8 mouse cellular contexts compared by ENCODE assay signal in genomic region chr3:60503196-60503595, GRCm38 (mm10). TPM values are rescaled to one million over a fixed set of nuclear protein-coding genes. Genes with fewer than 3 reads are reported as not detected.
A peak's percentile ranks its signal among the peaks of the same experiment; 100 is the strongest.
DNase-seq lines count a peak whose midpoint lies in the region; ATAC-seq and TF ChIP-seq lines count a peak whose summit lies in the region.

No protein-coding gene starts in this region.

- H3K9ac ChIP-seq in forebrain, embryonic 12.5 days = no peak overlapping the region
- peak overlapping the region; percentile 99 for H3K9ac ChIP-seq in liver, embryonic 11.5 days (ENCODE audit: low read depth, low read length)

- H3K4me1 ChIP-seq in lung, adult 2 months (ENCODE audit: control insufficient read depth, insufficient read depth, low read length) = peaks cover 36% of the 10 kb centered on the region
- peaks cover 34% of the 10 kb centered on the region for H3K4me1 ChIP-seq in forebrain, embryonic 12.5 days
- H3K4me1 ChIP-seq in liver, embryonic 11.5 days (replicated peaks; ENCODE audit: control insufficient read depth, insufficient read depth, low read length) = peaks cover 33% of the 10 kb centered on the region

- WGBS in lung, adult 2 months = 4% methylated on average over 7 of the region's 7 CpGs
- 47% methylated on average over 7 of the region's 7 CpGs for WGBS in forebrain, embryonic 12.5 days
- WGBS in liver, embryonic 11.5 days = 34% methylated on average over 7 of the region's 7 CpGs

- H3K4me2 ChIP-seq in forebrain, embryonic 12.5 days = peak overlapping the region; percentile 74
- H3K4me2 ChIP-seq in liver, embryonic 11.5 days = peak overlapping the region; percentile 82

- H3K9me3 ChIP-seq in forebrain, embryonic 12.5 days = no peaks in the 10 kb centered on the region
- H3K9me3 ChIP-seq in liver, embryonic 11.5 days (ENCODE audit: control insufficient read depth, low read length) = no peaks in the 10 kb centered on the region

- no peaks in the 10 kb centered on the region for H3K36me3 ChIP-seq in forebrain, embryonic 12.5 days (replicated peaks)
- no peaks in the 10 kb centered on the region for H3K36me3 ChIP-seq in liver, embryonic 11.5 days (ENCODE audit: control insufficient read depth, insufficient read depth, low read length)

- TF ChIP-seq CTCF in lung, adult 2 months (IDR thresholded peaks at IDR 0.05; ENCODE audit: insufficient read depth, low read length) = no peak

- no peaks in the 10 kb centered on the region for H3K27me3 ChIP-seq in forebrain, embryonic 12.5 days
- H3K27me3 ChIP-seq in liver, embryonic 11.5 days (replicated peaks; ENCODE audit: control insufficient read depth, insufficient read depth, low read length) = no peaks in the 10 kb centered on the region

- no peak for ATAC-seq in forebrain, embryonic 12.5 days (ENCODE audit: low FRiP score)
- ATAC-seq in liver, embryonic 11.5 days (replicated peaks; ENCODE audit: low FRiP score) = no peak

- TF ChIP-seq POLR2A in lung, adult 2 months (IDR thresholded peaks at IDR 0.05; ENCODE audit: borderline replicate concordance, extremely low read depth, low read depth, low read length) = no peak

- DNase-seq in adrenal gland, adult (ENCODE audit: inconsistent age in 2 of 2, low spot score in 1 of 2) = peak; percentile 58 to 89
- no peak for DNase-seq in adrenal gland, postnatal 14 days
- DNase-seq in lung, adult 2 months = no peak
- DNase-seq in lung, adult 18-20 months = no peak
- DNase-seq in liver, embryonic 11.5 days (ENCODE audit: low spot score) = no peak
- DNase-seq in cerebellum, postnatal 4 days (ENCODE audit: low spot score in 2 of 2) = no peak
- DNase-seq in adrenal gland, adult 8-10 months = no peak

- H3K27ac ChIP-seq in forebrain, embryonic 12.5 days = no peak overlapping the region
- peak overlapping the region; percentile 50 for H3K27ac ChIP-seq in liver, embryonic 11.5 days (ENCODE audit: low read depth, low read length)

- H3K4me3 ChIP-seq in lung, adult 2 months (replicated peaks; ENCODE audit: extremely low read depth, low read depth, low read length) = peak overlapping the region; percentile 60
- no peak overlapping the region for H3K4me3 ChIP-seq in forebrain, embryonic 12.5 days (replicated peaks)
- H3K4me3 ChIP-seq in liver, embryonic 11.5 days (ENCODE audit: low read depth, low read length) = peak overlapping the region; percentile 97

RNA-seq across cellular contexts. Expression of gene Mbnl1, which starts 30.6 kb away (rescaled TPM):
- 355 and 386 TPM in 2 replicates for total RNA-seq in adrenal gland, postnatal 14 days (2021)
- 97.9 and 103 TPM in 2 replicates for polyA plus RNA-seq in lung, adult 2 months (2012; rRNA removed)
- polyA plus RNA-seq in forebrain, embryonic 12.5 days (2016; fragmentation: Nextera tagmentation; extraction: Ambion mirVana) = 37.3 and 39.9 TPM in 2 replicates
- 242 and 268 TPM in 2 replicates for polyA plus RNA-seq in liver, embryonic 11.5 days (2014; fragmentation: Nextera tagmentation; extraction: Ambion mirVana)
- total RNA-seq in adrenal gland, adult 8-10 months (2022) = 1,000 to 10,000 TPM in 1 of 4 experiments, 100 to 1,000 TPM in 3; 518 to 1,002 (median 693) TPM

Comparison
In these comparisons a context has a peak if more than half of its experiments do, and no peak if none do; other contexts are left out.
1. DNase-seq: peak in adrenal gland, adult (2 of 2); none in adrenal gland, postnatal 14 days (single experiment), lung, adult 2 months (single experiment), lung, adult 18-20 months (0 of 2), liver, embryonic 11.5 days (single experiment), cerebellum, postnatal 4 days (0 of 2) and adrenal gland, adult 8-10 months (single experiment).